Mouse (Mus musculus) urinary bladder, postnatal 10 days (tissue): ENCODE measurements around the gene Olfr461.
"Not testable (repeated sequence)": the region's sequence is repeated elsewhere in the genome, so short reads cannot be mapped to it uniquely, and the experiment has no call there.

ENCODE experiments used
- DNase-seq: peaks from one replicate; pipeline ENCODE4 v3.0.0; 2022; ENCODE audit warnings: low spot score

Olfr461 gene

DNA sequence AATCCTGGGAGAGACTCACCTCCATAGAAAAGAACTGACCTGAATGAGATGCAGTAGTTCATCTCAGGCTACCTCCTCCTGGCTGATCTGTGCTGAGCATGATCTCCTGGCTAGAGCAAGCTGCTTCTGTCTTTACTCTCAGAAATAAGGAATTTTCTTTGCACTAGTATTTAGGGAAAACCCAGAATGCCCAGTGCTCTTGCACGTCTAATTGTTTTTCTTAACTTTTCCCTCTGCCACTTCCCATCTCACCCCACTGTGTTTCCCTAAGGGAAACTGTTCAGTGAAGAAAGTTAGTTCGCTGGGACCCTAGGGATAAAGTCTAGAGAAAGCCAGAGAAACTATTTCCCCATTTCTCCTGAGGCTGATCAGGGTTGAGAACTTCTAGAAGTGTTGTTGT, at the start of gene Olfr461:
Gene Olfr461, minus strand, starts transcription at position 101 of the 400 bp plus-strand sequence.
- no peak for DNase-seq

DNA sequence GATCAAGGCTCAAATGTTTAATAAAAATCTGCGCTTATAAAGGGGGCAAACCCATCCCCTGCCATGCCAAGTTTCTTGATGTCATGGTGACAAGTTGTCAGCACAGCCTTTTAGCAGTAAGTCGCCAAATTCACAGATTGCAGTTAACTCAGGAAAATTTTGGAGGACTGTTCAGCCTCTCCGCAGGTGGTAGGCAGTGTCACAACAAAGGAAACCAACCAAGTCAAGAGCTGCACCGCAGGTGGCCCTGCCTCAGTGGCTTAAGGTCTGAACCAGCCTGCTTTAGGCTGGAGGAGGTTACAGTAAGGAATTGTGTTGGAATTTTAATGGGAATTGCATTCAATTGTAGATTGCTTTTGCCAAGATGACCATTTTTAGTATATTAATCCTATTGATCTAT, 43.7 kb upstream of the Olfr461 start:
- not testable (repeated sequence) for DNase-seq

DNA sequence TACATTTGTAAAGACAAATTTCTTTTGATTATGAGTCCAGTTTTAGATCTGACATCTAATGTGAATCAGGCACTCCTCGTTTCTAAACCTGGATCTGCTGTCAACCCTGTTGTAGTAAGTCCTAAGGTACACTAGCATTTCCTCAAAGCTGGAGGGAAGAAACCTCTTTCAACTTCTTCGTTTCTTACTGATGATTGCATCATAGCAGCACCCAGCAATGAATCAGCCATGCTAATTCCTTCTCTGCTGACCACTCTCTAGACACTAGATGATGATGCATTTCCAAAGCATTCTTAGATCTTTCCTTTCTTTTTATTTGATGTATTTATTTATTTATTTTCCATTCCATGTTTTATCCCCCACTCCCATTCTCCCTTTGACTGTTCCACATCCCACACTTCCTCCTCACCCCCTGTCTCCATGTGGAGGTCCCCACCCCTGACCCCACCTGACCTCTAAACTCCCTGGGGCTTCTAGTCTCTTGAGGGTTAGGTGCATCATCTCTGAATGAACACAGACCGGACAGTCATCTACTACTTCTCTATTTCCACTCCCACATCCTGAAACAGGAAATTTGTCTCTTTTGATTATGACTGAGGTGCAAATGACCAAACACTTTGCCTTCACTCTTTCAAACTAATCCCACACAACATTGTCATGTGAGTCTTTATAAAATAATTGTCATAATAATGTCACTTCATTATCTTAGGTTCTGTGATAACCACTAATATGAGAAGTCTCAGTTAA, 40.1 kb upstream of the Olfr461 start:
- DNase-seq = no peak

DNA sequence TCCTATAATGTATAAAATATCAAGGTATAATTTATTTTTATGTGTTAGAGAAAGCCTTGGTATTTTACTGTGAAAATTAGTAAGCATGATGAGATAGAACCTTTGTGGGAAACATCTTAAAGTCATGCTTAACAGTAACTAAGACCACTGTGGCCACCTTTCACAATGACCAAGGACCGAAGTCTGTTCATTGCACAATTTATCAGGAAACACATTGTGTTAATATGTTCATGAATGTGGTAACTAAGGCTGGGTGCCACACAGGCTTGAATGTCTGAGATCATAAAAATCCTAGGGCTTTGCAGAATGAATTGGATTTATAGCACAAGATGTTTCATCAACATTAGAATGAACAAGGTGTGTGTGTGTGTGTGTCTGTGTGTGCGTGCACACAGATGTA, 33.5 kb upstream of the Olfr461 start:
- DNase-seq = no peak

DNA sequence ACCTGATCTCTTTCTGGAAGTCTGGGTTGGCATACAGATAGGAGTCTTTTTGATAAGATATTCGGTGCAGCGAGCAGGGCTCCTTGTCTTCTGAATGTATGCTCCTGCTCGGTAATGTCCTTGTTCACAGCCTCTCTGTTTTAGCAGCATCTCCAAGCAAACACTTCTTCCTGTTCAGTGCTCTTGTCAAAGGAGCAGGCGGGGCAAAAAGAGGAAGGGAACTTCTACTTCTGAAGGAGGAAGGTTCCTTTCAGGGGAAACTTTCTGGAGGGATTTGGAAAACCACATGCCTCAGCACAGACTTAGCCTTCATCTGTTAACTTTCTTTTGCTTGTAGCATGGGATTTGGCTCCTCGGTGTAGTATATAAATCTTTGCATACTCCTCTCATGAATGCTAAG, 30.8 kb upstream of the Olfr461 start, which contains the start of gene Clec5a:
Gene Clec5a, minus strand, starts transcription at position 177 of the 400 bp plus-strand sequence.
- DNase-seq = no peak

DNA sequence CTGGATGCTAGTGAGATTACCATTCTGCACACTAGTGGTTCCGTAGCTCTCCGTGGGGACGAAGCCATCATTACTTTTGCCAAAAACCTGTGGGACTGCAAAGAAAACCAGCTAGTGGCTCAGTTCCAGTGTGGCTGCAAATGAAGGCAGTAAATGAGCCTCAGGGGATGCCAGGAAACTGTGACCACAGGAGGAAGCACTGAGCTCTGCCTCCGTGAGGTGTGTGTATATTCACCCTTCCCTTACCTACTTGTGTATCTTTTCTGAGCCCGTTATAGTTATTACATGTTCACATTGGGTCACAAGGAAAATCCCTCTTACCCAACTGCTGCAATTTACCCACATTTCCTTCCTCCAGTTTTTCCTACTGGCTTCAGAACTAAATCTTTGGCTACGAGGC, 29.5 kb upstream of the Olfr461 start:
- no peak for DNase-seq

DNA sequence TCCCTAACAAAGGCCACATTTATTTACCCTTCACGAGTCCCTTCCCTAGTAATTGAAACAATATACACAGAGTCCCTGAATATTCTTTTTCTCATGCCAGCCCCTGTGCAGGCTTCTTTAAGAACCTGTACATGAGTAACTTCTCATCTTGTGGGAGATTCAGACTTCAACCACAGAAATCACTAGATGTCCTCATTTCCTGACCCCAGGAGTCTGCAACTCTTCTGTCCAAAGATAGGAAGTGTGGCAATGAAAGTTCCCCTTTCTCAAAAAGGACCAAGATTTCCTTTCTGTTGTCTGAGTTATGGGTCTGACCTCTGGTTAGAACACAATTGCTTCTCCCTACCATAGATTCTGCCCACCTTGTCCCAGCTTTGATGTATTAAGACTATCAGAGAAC, 21.5 kb upstream of the Olfr461 start:
- no peak for DNase-seq

- DNase-seq = no peak
These were observed 18.8 kb upstream of the Olfr461 start for GRCm38 (mm10) chr6:40573618-40574017.

DNA sequence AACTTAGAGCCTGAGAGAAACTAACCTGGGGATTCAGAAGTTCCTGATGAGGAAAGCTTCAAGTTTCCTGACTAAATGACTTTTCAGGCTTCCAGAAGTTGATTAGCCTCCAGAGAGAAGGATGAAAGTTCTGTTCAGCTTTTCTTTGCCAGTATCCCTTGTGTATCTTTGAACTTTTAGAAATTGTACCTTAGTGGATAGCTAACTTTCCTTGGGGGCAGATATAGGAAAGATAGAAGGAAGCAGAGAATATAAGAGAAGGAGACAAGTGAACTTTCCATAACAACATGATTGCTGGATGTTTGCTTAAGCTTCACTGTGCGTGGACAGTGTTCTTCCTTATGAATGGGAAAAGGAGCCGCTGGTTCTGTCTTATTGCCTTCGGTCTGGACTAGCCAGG, 14.3 kb upstream of the Olfr461 start, which contains the start of gene Olfr460:
Gene Olfr460, plus strand, starts transcription at position 301 of the 400 bp plus-strand sequence.
- DNase-seq = no peak

GRCm38 (mm10) chr6:40544690-40545089, 10.2 kb downstream of the Olfr461 start:
- DNase-seq = no peak

DNA sequence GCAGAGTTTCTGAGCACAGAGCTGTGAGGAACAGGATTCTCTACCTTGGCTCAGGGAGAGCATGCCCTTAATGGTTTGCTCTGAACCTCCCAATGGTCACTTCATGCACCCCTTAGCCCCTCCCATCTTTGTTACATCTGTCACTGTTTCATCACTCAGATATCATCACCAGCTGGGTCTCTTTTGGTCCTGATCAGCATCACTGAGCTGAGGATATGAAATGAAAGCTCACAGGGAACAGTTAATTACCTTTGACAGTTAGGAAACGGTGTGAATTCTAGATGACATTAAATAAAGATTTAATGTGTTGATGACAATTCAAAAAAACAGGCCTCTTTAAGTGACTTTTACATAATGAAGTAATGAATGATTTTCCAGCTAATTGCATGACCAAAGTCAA, 35.4 kb downstream of the Olfr461 start, which contains the start of gene Prss37:
Gene Prss37, minus strand, starts transcription at position 101 of the 400 bp plus-strand sequence.
- no peak for DNase-seq

GRCm38 (mm10) chr6:40493229-40493628, 61.6 kb downstream of the Olfr461 start, which contains the start of gene Tas2r108:
Gene Tas2r108, plus strand, starts transcription at chr6:40493529.
- no peak for DNase-seq
